ENCODE assay signal across 13 mouse cellular contexts in genomic region chr2:31132682-31133081, GRCm38 (mm10). TPM values are rescaled to one million over a fixed set of nuclear protein-coding genes. Genes with fewer than 3 reads are reported as not detected.
DNase-seq lines count a peak whose midpoint lies in the region; ATAC-seq lines count a peak whose summit lies in the region.
"Had no signal": no experiment of that assay in that cellular context is flagged by ENCODE, and none has a peak within 500 bp of the region (broad histone marks: within the 10 kb centered on the region; RNA-seq: fewer than 3 reads in every experiment).

No protein-coding gene starts in this region.

- no peak overlapping the region for H3K4me2 ChIP-seq in kidney, embryonic 15.5 days
- no peak overlapping the region for H3K4me2 ChIP-seq in intestine, embryonic 15.5 days (replicated peaks)

- peaks cover 82% of the 10 kb centered on the region for H3K4me1 ChIP-seq in kidney, embryonic 15.5 days
- H3K4me1 ChIP-seq in intestine, embryonic 15.5 days (replicated peaks) = peaks cover 38% of the 10 kb centered on the region

- peak; percentile 61 for ATAC-seq in kidney, embryonic 15.5 days (replicated peaks; ENCODE audit: low FRiP score)
- ATAC-seq in intestine, embryonic 15.5 days = no peak

- WGBS in kidney, embryonic 15.5 days = 33% methylated on average over 8 of the region's 8 CpGs
- 55% methylated on average over 8 of the region's 8 CpGs for WGBS in intestine, embryonic 15.5 days

- no peak overlapping the region for H3K4me3 ChIP-seq in kidney, embryonic 15.5 days (replicated peaks)
- H3K4me3 ChIP-seq in intestine, embryonic 15.5 days (replicated peaks) = no peak overlapping the region

- H3K36me3 ChIP-seq in kidney, embryonic 15.5 days = no peaks in the 10 kb centered on the region
- no peaks in the 10 kb centered on the region for H3K36me3 ChIP-seq in intestine, embryonic 15.5 days

- H3K27me3 ChIP-seq in kidney, embryonic 15.5 days = no peaks in the 10 kb centered on the region
- H3K27me3 ChIP-seq in intestine, embryonic 15.5 days (replicated peaks) = no peaks in the 10 kb centered on the region

- H3K9ac ChIP-seq in kidney, embryonic 15.5 days = no peak overlapping the region
- no peak overlapping the region for H3K9ac ChIP-seq in intestine, embryonic 15.5 days

- H3K27ac ChIP-seq in kidney, embryonic 15.5 days = peak overlapping the region; percentile 48; the same call in 1 of the 2 replicates
- H3K27ac ChIP-seq in intestine, embryonic 15.5 days = peak overlapping the region; percentile 10; the same call in 1 of the 2 replicates

- peak; percentile 31 for DNase-seq in adrenal gland, postnatal 25 days
- DNase-seq in adrenal gland, adult 8-10 months = no peak
- no peak for DNase-seq in kidney, adult 11 months
- peak; percentile 71 for DNase-seq in cerebellum, adult 11-12 months
- DNase-seq in frontal cortex, postnatal 25 days (ENCODE audit: low spot score in 2 of 2) = no peak
- DNase-seq in c-Kit-positive CD71-positive TER-119-positive erythroid progenitor cells, embryonic 14.5 days (ENCODE audit: low spot score) = no peak
- DNase-seq: adrenal gland, postnatal 10 days; embryo, embryonic 11 days; gastrocnemius, postnatal 25 days; lung, postnatal 4 days; thymus, postnatal 25 days had no signal

- H3K9me3 ChIP-seq in kidney, embryonic 15.5 days (replicated peaks) = no peaks in the 10 kb centered on the region
- no peaks in the 10 kb centered on the region for H3K9me3 ChIP-seq in intestine, embryonic 15.5 days

RNA-seq across cellular contexts. Expression of gene Fnbp1, which starts 9.1 kb away (rescaled TPM):
- 50.9 and 66.0 TPM in 2 replicates for total RNA-seq in adrenal gland, postnatal 25 days (2021)
- 10 to 100 TPM; 45.9 to 89.0 (median 70.6) TPM for total RNA-seq in adrenal gland, adult 8-10 months (2022)
- 19.1 and 22.4 TPM in 2 replicates for polyA plus RNA-seq in kidney, embryonic 15.5 days (2015; fragmentation: Nextera tagmentation; extraction: Ambion mirVana)
- 22.7 and 27.3 TPM in 2 replicates for polyA plus RNA-seq in intestine, embryonic 15.5 days (2015; fragmentation: Nextera tagmentation; extraction: Ambion mirVana)

RNA-seq across cellular contexts. Expression of gene Gpr107, which starts 19.4 kb away (rescaled TPM):
- 54.1 and 63.6 TPM in 2 replicates for total RNA-seq in adrenal gland, postnatal 25 days (2021)
- total RNA-seq in adrenal gland, adult 8-10 months (2022) = 10 to 100 TPM; 61.9 to 93.4 (median 75.7) TPM
- polyA plus RNA-seq in kidney, embryonic 15.5 days (2015; fragmentation: Nextera tagmentation; extraction: Ambion mirVana) = 37.0 and 37.9 TPM in 2 replicates
- 30.0 and 31.1 TPM in 2 replicates for polyA plus RNA-seq in intestine, embryonic 15.5 days (2015; fragmentation: Nextera tagmentation; extraction: Ambion mirVana)

Comparison
In these comparisons a context has a peak if more than half of its experiments do, and no peak if none do; other contexts are left out.
1. DNase-seq: peak in adrenal gland, postnatal 25 days (single experiment) and cerebellum, adult 11-12 months (single experiment); none in adrenal gland, adult 8-10 months (single experiment), kidney, adult 11 months (single experiment), frontal cortex, postnatal 25 days (0 of 2) and c-Kit-positive CD71-positive TER-119-positive erythroid progenitor cells, embryonic 14.5 days (single experiment).